ENCODE assay signal across 7 mouse cellular contexts in genomic region chr7:128622266-128622961, GRCm38 (mm10). TPM values are rescaled to one million over a fixed set of nuclear protein-coding genes. Genes with fewer than 3 reads are reported as not detected.
DNase-seq lines count a peak whose midpoint lies in the region; ATAC-seq and TF ChIP-seq lines count a peak whose summit lies in the region.

No protein-coding gene starts in this region.

- H3K36me3 ChIP-seq in midbrain, embryonic 11.5 days (ENCODE audit: control insufficient read depth, insufficient read depth, low read length): no peaks in the 10 kb centered on the region
- H3K36me3 ChIP-seq in midbrain, postnatal 0 days (ENCODE audit: insufficient read depth, low read length): no peaks in the 10 kb centered on the region

- H3K27ac ChIP-seq in midbrain, embryonic 11.5 days (ENCODE audit: low read depth, low read length): no peak overlapping the region
- no peak overlapping the region for H3K27ac ChIP-seq in midbrain, postnatal 0 days (ENCODE audit: low read depth, low read length)
- H3K27ac ChIP-seq in embryonic fibroblast, embryonic 13.5 days (ENCODE audit: insufficient read depth, low read length): peak overlapping the region; percentile 73

- no peak for TF ChIP-seq POLR2A in embryonic fibroblast, embryonic 13.5 days (IDR thresholded peaks at IDR 0.05; ENCODE audit: low read depth, low read length)

- H3K9ac ChIP-seq in midbrain, embryonic 11.5 days (ENCODE audit: low read length): no peak overlapping the region
- H3K9ac ChIP-seq in midbrain, postnatal 0 days (replicated peaks; ENCODE audit: low read length, poor library complexity, severe bottlenecking): no peak overlapping the region

- TF ChIP-seq CTCF in midbrain, postnatal 0 days (IDR thresholded peaks at IDR 0.05): no peak
- no peak for TF ChIP-seq CTCF in embryonic fibroblast, embryonic 13.5 days (IDR thresholded peaks at IDR 0.05; ENCODE audit: borderline replicate concordance, insufficient read depth, low read length)

- no peak for ATAC-seq in midbrain, embryonic 11.5 days (ENCODE audit: low FRiP score)
- ATAC-seq in midbrain, postnatal 0 days (ENCODE audit: low FRiP score): no peak
- peak; percentile 46 for ATAC-seq in inflammation-experienced regulatory T-cells, adult 6 months
- peak; percentile 85 for ATAC-seq in neutrophil, adult 5-6 weeks (ENCODE audit: extremely low read depth, insufficient number of reproducible peaks, low FRiP score, poor library complexity, severe bottlenecking)

- no peak overlapping the region for H3K4me3 ChIP-seq in midbrain, embryonic 11.5 days (ENCODE audit: low read depth, low read length)
- no peak overlapping the region for H3K4me3 ChIP-seq in midbrain, postnatal 0 days (ENCODE audit: low read depth, low read length)
- no peak overlapping the region for H3K4me3 ChIP-seq in embryonic fibroblast, embryonic 13.5 days (ENCODE audit: insufficient read depth, low read length)

- H3K27me3 ChIP-seq in midbrain, embryonic 11.5 days (ENCODE audit: control insufficient read depth, insufficient read depth, low read length): no peaks in the 10 kb centered on the region
- H3K27me3 ChIP-seq in midbrain, postnatal 0 days (ENCODE audit: insufficient read depth, low read length): no peaks in the 10 kb centered on the region

- peak; percentile 80 for DNase-seq in midbrain, embryonic 11.5 days (ENCODE audit: low spot score, missing footprints)
- DNase-seq in midbrain, postnatal 0 days (ENCODE audit: low spot score): no peak
- DNase-seq in adrenal gland, postnatal 10 days: peak; percentile 41
- no peak for DNase-seq in embryo, embryonic 10.5 days (ENCODE audit: low spot score)

- no peak overlapping the region for H3K4me2 ChIP-seq in midbrain, embryonic 11.5 days
- no peak overlapping the region for H3K4me2 ChIP-seq in midbrain, postnatal 0 days (ENCODE audit: low read depth, low read length, poor library complexity, severe bottlenecking)

- H3K9me3 ChIP-seq in midbrain, embryonic 11.5 days (ENCODE audit: control insufficient read depth, low read length): no peaks in the 10 kb centered on the region
- H3K9me3 ChIP-seq in midbrain, postnatal 0 days (ENCODE audit: low read length): no peaks in the 10 kb centered on the region

- peaks cover 5% of the 10 kb centered on the region; the same call in 1 of the 2 replicates for H3K4me1 ChIP-seq in midbrain, embryonic 11.5 days (ENCODE audit: control insufficient read depth, insufficient read depth, low read length)
- no peaks in the 10 kb centered on the region for H3K4me1 ChIP-seq in midbrain, postnatal 0 days (ENCODE audit: insufficient read depth, low read length)
- peaks cover 4% of the 10 kb centered on the region; the same call in 1 of the 2 replicates for H3K4me1 ChIP-seq in embryonic fibroblast, embryonic 13.5 days (ENCODE audit: control insufficient read depth, insufficient read depth, low read length)

- 51% methylated on average over 7 of the region's 7 CpGs for WGBS in midbrain, embryonic 11.5 days
- 34% methylated on average over 7 of the region's 7 CpGs for WGBS in midbrain, postnatal 0 days

RNA-seq across cellular contexts. Expression of gene Inpp5f, which starts 11.3 kb away (rescaled TPM):
- polyA plus RNA-seq in midbrain, embryonic 11.5 days (2014; fragmentation: Nextera tagmentation; extraction: Ambion mirVana): 115 and 132 TPM in 2 replicates
- 424 and 472 TPM in 2 replicates for total RNA-seq in midbrain, postnatal 0 days (2014; rRNA removed)
- 473 and 503 TPM in 2 replicates for polyA plus RNA-seq in midbrain, postnatal 0 days (2015; fragmentation: Nextera tagmentation; extraction: Ambion mirVana)
- 10 to 100 TPM; 19.7 to 28.0 TPM for total RNA-seq in adrenal gland, postnatal 10 days (2021)
- polyA plus RNA-seq in embryonic fibroblast, embryonic 13.5 days (2011; ENCODE audit: insufficient read length, low read depth, missing spikeins): 24.4 and 27.1 TPM in 2 replicates
- polyA plus RNA-seq in inflammation-experienced regulatory T-cells, adult 6 months (2017; shearing (Covaris generic)): 10 to 100 TPM; 25.9 to 56.5 (median 44.2) TPM
- 67.3 and 70.7 TPM in 2 replicates for total RNA-seq in neutrophil, adult 5-6 weeks (2017)

Comparison
In these comparisons a context has a peak if more than half of its experiments do, and no peak if none do; other contexts are left out.
1. DNase-seq: peak in midbrain, embryonic 11.5 days (single experiment) and adrenal gland, postnatal 10 days (single experiment); none in midbrain, postnatal 0 days (single experiment) and embryo, embryonic 10.5 days (single experiment).
2. ATAC-seq: peak in inflammation-experienced regulatory T-cells, adult 6 months (single experiment) and neutrophil, adult 5-6 weeks (single experiment); none in midbrain, embryonic 11.5 days (single experiment) and midbrain, postnatal 0 days (single experiment).